Mouse (Mus musculus) induced T-regulatory cell, adult 2 months (primary cell): Measurements from ENCODE around the gene Trim56.

ENCODE experiments used
- DNase-seq: peaks from one replicate; pipeline ENCODE4 v3.0.0-alpha.2; 2012; ENCODE audit warnings: low read depth

Trim56 gene

DNA sequence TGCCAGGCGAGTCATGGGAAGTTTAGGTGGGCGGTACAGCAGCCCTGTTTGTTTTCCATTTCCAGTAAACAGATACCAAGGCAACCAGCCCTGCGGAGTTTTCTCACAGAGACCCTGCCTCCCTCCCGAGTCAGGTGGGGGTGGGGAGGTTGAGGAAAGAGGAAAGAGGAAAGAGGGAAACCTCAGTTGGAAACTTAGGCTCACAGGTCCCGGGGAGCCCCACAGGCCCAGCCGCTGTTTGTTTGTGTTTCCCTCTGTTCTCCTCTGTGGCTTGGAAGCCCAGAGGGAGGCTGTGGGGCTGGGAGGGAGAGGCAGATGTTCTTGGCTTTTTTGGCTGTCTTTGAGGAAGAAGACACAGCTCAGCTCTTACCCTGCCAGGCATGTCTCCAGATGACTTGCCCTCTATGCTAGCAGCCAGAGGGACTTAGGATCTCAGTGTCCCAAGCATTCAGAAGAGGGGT, 41.8 kb downstream of the Trim56 start:
- no peak for DNase-seq

DNA sequence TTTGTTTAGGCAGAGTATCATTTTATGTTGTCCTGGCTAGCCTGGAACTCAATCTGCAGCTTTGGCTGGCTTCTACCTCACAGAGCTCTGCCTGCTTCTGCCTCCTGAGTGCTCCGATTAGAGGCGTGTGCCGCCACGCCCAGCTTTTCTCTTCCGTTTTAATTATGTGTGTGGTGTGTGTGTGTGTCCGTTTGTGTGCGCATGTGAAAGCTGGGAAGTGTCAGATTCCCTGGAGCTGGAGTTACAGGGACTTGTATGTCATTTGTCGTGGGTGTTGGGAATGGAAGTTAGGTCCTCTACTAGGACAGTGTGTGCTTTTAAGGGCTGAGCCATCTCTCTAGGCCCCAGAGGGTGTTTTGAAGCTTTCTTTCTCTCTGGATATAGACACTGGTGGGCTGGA, 42.9 kb downstream of the Trim56 start:
- no peak for DNase-seq

DNA sequence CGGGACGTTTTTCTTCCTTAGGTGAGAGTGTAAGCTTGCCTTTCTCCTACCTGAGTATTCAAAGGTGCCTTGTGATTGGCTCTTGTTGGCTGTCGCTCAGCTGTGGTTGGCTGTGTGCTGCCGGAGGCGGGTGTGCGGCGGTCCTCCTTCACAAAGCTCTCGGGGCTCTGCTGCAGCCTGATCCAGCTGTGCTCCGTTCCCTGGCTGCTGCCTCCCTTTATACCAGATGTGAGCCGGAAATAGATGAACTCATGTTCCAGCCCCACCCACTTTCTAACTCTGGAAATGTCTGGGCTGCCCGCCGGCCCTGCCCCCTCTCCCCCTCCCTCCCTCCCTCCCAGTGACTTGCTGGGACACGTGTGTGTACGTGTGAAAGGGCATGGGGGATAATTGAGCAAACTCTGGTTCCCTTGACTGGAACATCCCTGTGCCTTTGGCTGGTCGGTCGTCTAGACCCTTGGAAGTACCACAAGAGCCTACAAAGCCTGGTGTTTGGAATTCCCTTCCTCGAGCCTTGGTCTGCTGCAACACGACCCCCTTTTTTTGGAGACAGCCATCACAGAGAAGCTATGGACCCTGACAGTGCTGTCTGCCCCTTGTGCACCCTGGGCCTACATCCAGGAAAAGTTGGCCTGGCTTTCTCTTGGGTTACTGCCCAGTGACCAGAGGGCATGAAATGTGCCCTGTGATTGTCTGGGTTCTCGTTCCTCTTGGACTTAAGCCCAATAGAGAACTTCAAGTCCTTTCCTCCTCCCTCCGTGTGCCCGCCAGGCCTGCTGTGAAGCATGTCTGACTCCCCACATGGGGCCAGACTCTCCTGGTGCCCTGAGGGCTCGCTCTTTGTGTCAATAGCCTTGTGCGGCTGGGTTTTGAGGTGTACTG, 43.7 kb downstream of the Trim56 start, which contains the start of gene Serpine1:
Gene Serpine1 (minus strand): TSS at position 190 of the 882 bp plus-strand sequence.
- DNase-seq: peak; percentile 58

DNA sequence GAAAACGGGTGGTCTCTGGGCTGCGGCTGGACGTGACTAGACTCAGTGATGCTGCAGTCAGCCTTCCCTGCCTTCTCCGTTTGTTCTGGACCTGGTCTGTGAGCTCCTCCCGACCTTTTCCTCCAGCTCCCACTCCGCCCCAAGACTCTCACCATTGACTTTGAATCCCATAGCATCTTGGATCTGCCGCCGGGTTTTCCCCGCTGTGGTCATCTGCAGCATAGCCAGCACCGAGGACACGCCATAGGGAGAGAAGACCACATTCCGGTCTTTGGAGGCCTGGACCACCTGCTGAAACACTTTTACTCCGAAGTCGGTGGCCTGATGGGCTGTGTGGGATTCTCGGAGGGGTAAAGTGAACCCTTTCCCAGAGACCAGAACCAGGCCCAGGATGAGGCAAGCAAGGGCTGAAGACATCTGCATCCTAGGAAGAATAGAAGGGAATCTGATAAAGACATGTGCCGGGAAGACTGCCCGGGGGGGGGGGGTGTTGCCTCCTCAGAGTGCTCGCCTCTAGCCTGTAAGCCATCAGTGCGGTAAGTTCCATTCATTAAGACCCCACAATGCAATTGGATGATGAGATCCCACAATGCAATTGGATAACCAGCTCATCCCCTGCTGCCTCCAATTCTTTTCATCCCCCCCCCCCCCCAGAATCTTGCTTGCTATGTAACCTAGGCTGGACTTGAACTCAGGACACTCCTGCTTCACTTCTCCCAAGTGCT, 45.0 kb downstream of the Trim56 start:
- no peak for DNase-seq

DNA sequence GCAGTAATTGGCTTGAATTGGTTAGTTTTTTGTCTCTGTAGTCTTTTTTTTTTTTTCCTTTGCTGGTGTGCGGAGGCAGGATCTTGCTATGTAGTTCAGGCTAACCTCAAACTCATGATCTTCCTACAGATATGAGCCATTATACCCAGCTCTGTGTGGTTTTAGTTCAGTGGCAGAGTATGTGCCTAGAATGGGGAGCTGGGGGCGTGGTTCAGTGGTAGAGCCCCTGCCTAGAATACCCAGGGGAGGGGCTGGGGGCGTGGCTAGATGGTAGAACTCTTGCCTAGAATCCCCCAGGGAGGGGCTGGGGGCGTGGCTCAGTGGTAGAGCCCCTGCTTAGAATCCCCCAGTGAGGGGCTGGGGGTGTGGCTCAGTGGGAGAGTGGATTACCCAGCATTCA, 47.3 kb downstream of the Trim56 start:
- DNase-seq: peak; percentile 72

DNA sequence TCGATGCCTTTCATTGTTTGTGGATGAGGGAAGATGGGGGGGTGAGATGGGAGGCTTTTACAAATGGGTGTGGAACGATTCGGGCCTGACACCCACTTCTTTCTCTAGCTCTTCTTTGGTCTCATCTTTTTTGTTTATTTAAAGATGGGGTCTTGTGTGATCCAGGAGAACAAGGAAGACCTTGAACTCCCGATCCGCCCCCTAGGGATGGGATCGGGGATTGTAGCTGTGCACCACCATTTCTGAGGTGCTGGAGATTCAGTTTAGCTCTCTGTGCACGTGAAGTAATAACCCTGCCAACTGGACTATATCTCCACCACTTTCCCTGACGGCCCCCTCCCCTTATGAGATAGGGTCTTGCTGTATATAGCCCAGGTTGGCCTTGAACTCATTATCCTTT, 50.1 kb downstream of the Trim56 start:
- DNase-seq: no peak

DNA sequence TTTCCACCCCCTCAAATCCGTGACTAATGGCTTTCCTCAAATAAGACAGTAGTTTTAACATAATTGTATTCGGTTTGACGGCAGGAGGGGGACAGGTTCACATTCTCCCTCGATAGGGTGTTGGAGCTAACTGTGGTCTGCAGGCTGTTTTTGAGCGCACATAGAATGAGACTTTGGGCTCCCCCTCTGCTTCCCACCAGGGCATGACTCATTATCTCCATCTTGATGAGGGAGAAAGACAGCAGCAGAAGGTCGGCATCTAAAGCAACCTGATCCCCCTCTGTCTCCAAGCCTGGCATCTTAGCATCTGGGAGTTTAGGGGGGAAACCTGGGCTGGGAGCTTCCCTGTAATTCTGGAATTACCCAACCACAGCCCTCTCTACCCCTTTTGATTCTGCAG, 50.6 kb downstream of the Trim56 start:
- no peak for DNase-seq

DNA sequence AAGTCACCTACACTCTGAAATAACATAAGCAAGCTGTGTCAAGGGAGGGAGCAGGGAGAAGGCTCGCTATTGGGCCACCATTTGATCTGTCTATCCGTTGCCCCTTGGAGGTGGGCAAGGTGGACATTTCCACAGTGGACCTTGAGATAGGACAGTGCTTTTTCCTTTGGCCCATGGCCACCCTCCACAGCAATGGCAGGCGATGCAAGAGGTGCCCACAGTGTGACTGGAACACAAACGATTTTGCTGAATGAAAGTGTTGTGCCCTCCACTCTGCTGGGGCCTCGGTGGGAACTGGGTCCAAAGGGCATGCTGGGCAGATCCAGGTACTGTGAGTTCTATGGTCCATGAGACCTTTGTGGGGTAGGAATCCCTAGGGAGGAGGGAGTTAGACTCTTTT, 53.4 kb downstream of the Trim56 start:
- DNase-seq: no peak

DNA sequence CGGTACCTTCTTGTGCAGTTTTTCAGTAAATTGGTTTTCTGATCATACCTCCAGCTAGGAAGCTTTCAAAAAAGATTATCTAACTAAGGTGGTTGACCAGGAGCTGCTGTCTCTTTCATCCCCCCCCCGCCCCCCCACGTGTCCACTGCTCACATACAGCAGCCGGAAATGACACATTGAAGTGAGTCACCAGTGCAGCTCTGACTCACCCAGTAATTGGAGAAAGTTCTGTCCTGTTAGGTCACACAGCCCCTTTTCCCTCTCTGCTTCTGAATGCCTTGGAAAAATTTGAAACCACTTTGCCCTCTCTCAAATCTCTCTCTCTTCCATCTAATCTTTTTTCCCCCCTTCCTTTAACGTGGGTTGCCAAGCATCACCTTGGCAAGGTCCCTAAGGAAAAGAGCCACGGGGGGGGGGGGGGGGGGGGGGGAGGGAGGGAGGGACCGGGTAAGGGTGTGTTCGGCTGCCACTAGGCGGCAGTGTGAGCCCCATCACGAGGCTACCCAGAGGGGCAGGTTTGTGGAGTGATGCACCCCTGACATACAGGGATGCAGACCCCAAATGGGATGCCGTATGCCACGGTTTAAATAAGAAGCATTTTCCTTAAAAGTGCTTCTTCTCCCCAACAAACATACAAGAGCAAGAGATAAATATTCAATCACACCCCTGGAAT, 54.1 kb downstream of the Trim56 start:
- DNase-seq: peak; percentile 47
